Mouse (Mus musculus) layer of hippocampus, adult 11-12 months (tissue): ENCODE data around the gene Uba2.
A peak's percentile ranks its signal among the peaks of the same experiment; 100 is the strongest.
"Not testable (repeated sequence)": the region's sequence is repeated elsewhere in the genome, so short reads cannot be mapped to it uniquely, and the experiment has no call there.

Experiments
- DNase-seq: peaks from one replicate; pipeline ENCODE4 v3.0.0; 2022; ENCODE audit warnings: low spot score

Gene Uba2

DNA sequence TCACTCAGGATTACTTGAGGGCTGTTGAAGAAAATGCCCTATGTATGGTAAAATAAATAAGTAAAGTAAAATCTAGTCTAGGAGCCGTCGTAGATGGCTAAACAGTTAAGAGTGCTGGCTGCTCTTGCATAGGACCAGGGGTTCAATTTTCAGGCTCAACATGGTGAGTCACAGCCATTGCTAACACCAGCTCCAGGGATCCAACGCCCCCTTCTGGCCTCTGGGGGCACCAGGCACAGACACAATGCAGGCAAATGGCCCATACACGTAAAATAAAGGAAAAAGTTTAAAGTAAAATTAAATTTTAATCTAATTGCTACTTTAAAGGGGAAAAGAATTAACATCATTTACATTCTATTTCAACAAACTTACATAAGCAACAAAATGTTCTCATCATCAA, 2.5 kb downstream of the Uba2 start:
- DNase-seq, result no peak

DNA sequence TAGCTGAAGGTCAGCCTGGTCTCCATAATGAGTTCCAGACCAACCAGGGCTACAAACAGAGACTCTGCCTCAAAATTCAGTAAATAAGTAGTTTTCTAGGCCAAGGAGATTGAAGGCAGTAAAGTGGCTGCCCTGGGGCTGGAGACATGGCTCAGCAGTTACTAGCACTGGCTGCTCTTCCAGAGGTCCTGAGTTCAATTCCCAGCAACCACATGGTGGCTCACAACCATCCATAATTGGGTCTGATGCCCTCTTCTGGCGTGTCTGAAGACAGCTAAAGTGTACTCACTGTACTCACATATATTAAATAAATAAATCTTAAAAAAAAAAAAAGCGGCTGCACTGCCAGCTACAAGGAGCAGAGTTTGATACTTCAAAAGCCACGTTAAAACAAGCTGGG, 3.4 kb downstream of the Uba2 start:
- DNase-seq, result no peak

DNA sequence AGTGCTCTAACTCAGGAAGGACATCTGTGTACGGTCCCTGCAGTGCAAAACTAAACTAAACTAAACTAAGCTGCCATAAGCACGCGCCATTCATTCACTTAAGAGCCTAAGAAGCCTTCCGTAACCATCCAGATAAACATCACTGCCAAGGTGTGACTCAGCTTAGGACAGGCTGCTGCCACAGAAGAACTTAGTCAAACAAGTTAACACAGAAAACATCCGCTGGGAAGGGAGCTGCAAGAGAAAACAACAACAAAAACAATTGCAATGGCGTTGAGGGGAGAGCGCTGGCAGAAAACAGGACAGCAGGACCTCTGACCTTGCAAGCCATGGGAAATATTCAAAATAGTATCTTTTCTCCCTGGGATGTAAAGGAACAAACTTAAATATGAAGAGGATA, 4.7 kb downstream of the Uba2 start:
- no peak for DNase-seq

DNA sequence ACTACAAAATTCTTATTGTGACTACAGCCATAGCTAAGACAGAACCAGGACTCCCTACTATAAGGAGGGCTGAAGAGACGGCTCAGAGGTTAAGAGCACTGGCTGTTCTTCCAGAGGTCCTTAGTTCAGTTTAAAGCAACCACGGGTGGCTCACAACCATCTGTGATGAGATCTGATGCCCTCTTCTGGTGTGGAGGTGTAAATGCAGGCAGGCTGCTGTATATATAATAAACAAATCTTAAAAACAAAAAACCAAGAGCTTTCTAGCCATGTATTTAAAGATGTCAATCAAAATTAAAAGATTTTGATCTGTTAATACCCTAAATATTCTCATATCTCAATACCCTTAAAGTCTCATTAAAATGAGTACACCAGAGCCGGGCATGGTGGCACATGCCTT, 10.2 kb downstream of the Uba2 start:
- no peak for DNase-seq

DNA sequence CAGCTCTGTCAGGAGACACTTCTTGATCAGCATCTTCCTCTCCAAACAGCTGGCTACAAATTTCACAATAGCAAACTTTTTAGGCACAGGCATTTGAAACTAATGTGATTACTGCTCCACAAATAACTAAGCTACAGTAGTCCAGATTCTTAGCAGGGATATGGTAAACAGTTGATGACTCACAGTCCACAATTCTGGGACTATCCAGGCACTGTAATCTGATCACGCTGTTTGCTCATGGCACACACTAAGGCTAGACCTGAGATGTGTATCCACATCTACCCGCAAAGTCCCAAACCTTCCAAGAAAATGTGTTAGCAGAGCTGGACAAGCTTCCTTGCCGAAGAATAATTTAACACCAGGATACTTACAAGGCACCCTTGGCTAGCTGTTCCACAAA, 11.4 kb downstream of the Uba2 start:
- DNase-seq, result no peak

DNA sequence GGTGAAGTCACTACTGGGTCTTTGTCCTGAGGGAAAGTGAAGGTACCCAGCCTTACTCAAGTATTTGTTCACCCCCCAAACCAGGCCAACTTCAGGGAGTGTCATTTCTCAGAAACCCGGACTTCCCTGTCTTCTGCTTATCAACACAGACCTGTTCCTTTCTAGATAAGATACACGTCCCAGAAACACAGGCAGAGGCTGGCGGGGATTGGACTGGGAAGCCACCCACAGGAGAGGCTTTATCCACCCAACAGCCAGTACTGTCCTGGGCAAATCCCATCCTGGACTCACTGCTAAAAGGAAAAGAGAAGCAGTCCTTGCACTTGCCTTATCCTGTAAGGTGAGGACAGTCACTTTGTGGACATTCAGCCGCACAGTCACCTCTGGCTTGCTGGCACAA, 22.2 kb downstream of the Uba2 start:
- DNase-seq, result no peak

DNA sequence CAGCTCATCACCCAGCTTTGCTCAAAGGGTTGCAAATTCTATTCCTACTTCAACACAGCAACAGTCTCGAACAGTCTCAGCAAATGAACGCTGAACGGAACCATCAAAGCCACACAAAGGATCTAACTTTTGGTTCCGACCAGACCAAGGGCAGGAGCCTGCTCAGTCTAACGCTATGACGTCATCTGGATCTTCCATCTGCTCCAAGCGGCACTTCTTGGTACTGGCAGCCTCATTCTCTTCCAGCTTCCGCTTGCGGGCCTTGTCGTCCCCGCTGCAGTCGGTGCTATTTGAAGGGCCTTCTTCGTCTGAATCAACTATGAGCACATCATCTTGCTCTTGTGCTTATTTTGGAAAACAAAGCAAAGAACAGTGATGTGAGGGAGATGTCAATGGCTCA, 28.3 kb downstream of the Uba2 start:
- no peak for DNase-seq

DNA sequence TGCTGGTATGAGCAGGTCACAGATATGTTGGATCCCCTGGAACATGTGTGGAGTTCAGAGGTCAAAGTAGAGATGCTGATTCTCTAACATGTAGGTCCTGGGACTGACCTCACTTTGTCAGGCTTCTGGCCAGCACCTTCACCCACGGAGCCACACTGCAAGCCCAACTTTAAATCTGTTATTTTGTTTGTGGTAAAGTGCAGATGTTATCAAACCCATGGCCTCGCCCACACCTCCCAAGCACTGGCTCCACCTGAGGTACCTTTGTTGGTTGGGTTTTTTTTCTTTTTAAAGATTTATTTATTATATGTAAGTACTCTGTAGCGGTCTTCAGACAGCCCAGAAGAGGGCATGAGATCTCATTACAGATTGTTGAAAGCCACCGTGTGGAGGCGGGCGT, 29.9 kb downstream of the Uba2 start:
- DNase-seq, result no peak

DNA sequence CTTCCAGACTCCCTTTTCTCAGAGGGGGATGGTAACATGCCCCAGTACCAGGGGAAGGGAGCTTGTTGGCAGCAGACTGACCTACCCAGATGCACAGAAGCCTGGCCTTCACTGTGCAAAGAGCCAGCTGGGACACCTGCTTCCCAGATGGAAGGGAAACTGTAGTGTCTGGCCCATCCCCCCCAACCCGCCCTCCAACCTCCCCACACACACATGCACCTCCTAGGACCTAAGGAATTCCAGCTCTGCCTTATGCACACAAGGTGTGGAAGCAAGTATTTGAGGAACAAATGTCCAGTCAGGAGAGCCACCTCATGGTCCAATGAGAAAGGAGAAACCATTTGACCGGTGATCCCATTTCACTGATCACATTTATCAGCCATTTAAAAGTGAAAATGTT, 35.1 kb downstream of the Uba2 start:
- no peak for DNase-seq

DNA sequence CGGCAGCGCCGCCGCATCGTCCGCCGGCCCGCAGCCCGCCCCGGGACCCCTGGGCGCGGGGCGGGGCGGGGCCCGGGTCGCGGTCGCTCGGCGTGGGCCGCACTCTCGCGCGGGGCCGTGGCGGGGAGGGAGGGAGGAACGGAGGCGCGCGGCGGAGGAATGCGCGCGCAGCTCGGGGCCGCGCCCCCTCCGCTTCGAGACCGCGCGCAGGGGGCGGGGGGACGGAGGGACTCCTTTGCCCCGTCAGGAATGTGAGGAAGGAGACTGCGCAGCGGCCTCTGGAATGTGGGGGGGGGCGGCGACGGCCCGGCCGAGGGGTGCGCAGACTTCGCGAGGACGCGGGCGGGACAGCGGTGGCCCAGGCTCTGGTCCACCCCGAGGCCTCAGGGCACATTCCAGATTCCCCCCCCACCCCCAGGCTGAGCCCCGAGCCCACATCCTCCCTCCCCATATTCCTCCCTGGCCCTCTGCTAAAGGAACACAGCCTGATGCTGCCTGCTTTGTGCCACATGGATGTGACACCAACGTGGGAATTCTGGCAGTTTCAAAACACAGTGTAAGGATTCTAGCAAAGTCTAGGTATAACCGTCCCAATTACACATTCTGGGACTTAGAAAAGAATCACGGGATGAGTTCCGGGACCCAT, 36.2 kb downstream of the Uba2 start, which contains the start of gene Wtip:
Wtip (minus strand) TSS at position 152 of the 646 bp plus-strand sequence.
- peak; percentile 50 for DNase-seq

DNA sequence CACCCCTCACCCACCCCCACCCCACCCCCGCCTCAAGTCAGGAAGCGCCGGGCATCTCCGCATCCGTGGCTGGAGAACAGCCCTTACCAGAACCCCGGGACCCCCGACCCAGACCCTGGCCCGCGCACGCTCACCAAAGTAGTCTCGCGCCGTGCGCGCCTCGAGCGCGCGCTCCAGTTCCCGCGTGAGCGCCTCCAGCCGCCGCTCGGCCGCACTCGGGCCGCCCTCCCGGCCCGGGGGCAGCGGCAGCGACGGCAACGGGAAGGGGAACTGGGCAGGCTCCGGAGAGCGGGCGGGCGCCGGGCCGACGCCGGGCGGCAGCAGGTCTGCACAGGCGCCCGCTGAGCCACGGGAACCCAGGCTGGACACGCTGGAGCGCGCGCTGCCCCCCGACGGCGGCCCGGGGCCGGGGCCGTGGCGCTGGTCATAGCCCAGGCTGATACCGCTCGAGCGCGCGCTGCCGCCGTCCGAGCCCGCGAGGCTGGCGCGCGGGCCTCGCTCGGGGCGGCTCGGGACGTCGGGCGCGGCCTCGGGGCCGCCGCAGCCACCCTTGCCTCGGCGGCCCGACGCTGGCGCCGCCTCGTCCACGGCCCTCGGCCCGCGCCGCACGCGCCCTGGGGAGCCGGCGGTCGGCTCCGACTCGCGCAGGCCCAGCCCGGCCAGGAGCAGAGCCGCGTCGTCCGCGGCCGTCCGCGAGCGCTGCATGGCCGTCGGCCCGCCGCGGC, 36.9 kb downstream of the Uba2 start:
- no peak for DNase-seq

DNA sequence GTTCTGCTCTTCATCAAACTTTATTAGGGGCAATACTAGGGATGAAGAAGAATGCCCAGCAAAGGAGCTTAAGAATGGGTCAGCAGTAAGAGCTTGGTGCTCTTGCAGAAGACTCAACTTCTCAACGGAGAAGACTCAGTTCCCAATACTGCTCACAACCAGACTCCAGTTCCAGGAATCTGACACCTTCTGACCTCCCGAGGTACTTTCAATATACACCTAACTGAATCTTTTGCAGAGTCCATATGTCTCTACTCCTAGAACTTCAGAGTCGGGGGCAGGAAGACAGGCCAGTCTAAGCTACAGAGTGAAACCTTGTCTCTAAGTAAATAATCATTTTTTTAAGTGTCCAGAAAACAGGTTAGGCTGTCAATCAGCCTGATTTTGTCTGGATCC, 37.4 kb downstream of the Uba2 start:
- DNase-seq, result no peak

DNA sequence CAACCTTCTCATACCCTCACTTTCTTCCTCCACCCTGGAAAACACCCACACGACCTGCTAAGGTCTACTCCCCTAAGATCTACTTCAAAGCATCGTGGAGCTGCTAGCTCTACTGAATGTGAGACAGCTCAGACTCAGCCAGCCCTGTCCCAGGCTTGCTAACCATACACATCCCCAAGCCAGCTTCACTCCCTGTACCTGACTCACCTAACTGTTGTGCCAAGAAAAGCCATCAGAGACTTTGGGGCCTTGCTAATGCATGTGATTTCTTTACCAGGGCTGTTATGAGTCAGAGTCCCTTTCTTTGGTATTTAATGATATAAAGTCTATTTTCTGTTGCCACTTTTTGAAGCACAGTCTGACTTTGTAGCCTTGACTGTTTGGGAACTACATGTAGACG, 38.3 kb downstream of the Uba2 start:
- DNase-seq, result no peak

DNA sequence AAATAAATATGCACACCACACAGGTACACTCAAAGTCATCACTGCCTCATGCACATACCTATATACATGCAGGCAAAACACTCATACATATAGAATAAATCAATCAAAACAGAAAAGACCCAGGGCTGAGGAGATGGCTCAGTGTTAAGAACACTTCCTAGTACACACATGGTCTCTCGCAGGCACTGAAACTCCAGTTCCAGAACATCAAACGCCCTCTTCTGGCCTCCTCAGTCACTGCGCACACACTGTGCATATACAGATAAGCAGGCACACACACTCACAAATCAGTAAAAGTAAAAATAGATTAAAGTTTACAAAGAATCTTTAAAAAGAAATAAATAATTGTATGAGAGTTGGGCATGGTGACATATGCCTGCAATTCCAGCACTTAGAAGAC, 43.1 kb downstream of the Uba2 start:
- DNase-seq, result no peak

DNA sequence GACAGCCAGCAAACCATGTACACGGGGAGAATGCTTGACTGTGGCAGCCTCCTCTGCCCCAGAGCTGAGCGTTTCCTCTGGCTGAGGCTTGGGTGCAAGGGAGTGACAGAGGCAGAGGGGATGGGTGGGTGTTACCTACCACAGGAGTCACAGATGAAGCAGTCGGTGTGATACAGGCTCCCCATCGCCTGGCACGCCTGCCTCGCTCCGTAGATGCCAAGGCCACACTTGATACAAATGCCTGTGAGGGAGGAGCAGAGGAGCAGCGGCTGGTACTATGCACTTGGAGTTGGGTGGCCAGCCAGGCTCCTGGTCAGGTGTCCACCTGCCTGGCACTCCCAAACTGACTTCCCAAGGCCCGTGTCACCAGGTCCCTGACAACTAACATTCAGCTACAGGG, 44.1 kb downstream of the Uba2 start:
- no peak for DNase-seq

DNA sequence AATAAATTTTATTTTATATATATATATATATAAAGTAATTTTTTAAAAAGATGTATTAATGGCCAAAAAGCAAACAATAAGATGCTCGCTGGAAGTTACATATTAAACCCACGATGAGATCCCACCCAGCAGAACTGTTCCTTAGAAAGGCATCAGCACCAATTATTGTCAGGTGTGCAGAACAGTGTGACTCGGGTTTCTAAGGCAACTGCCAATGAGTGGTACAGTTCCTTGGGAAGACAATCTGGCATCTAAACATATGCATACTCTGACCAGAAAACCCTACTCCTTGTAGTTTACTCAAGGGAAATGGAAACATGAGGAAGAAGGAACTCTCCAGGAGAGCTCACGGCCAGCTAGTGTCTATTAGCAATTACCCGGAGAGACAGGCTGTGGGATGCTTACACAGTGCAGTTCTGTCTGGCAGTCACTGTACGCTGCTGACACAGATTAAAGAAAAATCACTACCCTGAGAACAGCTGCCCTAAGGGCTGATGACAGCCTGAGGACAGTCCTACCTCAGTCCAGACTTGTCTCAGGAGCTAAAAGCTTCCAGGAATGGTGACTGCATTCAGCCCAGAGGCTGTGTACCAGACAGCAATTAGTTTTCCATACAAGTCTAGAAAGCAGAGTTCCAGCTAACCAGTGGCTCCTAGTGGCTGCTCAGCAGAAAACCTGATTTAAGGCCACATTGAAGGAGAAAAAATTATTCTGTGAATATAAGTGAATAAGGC, 46.2 kb downstream of the Uba2 start:
- no peak for DNase-seq

DNA sequence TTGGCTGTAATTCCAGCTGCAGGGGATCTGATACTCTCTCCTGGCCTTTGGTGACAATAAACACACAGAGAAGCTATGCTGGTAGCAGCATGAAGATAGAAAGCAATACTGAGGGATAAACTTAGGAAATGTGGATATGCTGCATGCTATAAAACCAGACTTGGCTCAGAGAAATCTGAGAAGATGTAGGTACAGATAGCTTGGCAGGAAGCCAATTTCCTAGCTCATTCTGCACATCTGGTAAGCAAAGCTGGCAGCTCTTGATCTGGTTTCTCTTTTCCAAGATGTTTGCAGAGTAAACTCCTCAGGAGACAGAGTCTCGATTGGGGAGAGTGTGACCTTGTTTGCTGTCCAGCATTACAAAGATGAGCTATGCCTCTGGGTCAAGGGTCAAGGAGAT, 48.8 kb downstream of the Uba2 start:
- DNase-seq, result not testable (repeated sequence)

DNA sequence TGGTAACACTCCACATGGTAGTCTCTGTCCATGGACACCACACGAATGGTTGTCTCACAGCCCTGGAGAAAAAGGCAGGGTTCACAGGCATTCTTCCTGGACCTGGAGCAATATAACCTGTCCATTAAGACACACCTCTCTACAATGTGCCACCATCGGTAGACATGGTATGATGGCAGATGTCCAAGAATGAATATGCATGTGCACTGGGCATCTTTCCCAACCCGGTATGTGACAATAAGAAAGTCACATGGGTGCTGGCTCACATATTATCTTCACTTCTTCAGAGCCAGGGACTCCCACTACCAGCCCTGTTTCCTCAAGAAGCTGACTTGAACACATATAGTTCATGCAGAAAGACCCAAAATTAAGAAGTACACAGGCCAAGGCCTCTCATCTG, 52.8 kb downstream of the Uba2 start:
- no peak for DNase-seq

DNA sequence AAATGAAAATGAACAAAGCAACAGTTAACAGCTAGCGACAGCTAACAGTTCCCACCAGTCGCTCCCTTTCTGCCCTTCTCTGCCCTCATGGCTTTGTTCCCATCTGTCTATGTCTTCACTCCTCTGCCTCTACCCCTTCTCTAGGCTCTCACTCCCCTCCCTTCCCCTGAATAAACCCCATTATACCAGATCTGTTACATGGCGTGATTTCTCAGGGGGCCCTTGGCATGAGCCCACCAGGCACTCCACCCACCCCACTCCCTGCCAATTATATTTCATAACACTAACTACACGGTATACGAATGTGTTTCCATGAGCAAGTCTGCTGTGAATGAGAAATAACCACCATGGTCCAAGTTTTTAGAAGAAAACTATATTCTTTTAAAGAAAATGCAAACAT, 60.2 kb downstream of the Uba2 start:
- DNase-seq, result no peak

DNA sequence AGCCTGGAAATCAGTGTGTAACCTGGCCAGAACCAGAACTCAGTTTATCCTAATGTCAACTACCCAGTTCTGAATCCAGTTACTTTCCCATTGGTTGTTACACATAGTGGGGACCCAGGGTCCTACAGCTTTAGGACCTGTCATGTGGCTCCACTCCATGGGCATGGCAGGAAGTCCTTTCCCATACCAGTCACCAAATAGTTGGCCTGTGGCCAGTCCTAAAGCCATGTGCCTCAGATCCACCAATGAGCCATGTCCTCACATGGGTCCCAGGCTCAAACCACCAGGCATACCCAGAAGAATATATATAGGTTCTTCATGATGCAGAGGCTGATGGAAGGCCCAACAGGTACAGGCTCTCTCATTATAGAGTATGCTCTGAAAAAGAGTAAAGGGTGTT, 68.1 kb downstream of the Uba2 start:
- no peak for DNase-seq

DNA sequence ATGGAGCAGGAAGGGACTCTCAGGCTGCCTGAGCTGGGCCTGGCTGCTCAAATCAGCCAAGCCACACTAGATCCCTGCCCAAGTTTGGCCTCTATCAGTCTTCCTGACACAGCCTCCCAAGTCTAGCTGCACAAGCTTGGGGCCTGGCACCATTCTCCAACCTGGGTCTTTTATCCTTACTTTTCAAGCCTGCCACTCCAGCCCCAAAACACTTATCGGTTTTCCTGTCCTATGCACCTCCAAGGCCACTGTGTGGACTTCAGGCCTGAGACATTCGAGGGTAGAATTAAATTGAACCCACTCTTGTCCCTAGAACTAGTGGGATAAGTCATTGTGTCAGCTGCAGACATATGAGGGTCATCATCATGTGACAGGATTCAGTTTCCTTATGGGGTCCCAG, 69.4 kb downstream of the Uba2 start:
- DNase-seq, result no peak

DNA sequence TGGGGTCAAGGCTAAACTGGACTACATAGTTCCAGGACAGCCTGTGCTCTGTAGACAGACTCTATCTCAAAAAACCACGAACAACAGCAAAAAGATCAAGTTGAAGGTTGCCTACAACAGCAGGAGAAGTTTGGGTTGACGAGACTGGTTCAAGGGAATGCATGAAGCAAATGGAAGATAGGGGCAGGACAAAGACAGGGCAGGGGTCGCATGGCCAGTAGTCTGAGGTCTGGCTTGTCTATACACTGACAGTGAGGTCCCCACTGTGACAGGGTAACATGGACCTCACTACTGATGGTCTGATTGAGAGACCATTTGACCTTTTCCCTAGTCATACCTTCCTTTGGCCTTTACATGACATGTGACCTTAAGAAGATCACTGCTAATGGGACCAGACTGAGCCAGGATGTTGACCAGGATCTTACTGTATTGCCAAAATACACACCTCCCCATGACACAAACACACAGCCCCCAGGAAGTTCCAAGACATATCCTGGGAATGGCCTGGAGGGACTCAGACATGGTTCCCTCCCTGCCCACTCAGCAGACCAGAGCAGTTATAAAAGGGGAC, 74.4 kb downstream of the Uba2 start, which contains the start of gene Scgb1b30:
Scgb1b30 (plus strand) TSS at position 521 of the 571 bp plus-strand sequence.
- DNase-seq, result no peak
